Comparison of ENCODE assay signal across 8 mouse cellular contexts in the genomic region with DNA sequence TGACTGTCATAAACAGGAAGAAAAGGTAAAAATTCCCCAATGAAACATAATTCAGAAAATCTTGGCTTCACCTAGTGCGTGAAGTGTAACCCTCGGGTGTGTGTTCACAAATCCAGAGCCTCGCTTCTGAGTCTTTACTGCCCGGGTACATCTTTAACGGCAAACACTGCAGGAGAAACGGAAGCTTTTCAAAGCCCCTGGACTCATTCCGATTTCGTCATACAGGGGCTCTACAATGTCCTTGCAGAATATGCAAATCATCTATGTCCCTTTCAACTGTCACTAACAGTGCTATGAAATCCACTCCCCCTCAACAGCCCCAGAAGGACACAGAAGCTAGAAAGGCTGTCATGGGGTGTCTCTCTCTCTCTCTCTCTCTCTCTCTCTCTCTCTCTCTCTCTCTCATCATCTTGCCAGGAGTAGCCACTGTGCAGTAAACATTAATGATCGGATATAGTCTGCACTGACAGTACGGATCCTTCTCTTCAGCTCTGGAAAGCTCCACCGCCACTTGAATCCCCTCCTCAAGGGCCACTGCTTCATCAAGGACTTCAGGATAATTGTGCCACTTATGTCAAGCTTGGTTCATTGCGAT.
A peak's percentile ranks its signal among the peaks of the same experiment; 100 is the strongest.
DNase-seq lines count a peak whose midpoint lies in the region; ATAC-seq and TF ChIP-seq lines count a peak whose summit lies in the region.
"Had no signal": no experiment of that assay in that cellular context is flagged by ENCODE, and none has a peak within 500 bp of the region (broad histone marks: within the 10 kb centered on the region; RNA-seq: fewer than 3 reads in every experiment).

No protein-coding gene starts in this region.

- 39% methylated on average over 12 of the region's 12 CpGs for WGBS in limb, embryonic 13.5 days
- WGBS in limb, embryonic 10.5 days = 74% methylated on average over 12 of the region's 12 CpGs
- WGBS in bone marrow, adult 2 months = 46% methylated on average over 12 of the region's 12 CpGs
- 15% methylated on average over 12 of the region's 12 CpGs for WGBS in forebrain, embryonic 15.5 days
- WGBS in midbrain, embryonic 14.5 days = 32% methylated on average over 12 of the region's 12 CpGs

- no peaks in the 10 kb centered on the region for H3K27me3 ChIP-seq in limb, embryonic 13.5 days
- H3K27me3 ChIP-seq in limb, embryonic 10.5 days (ENCODE audit: low read depth, poor library complexity, severe bottlenecking) = peaks cover 33% of the 10 kb centered on the region
- no peaks in the 10 kb centered on the region for H3K27me3 ChIP-seq in forebrain, embryonic 15.5 days
- H3K27me3 ChIP-seq in midbrain, embryonic 14.5 days (ENCODE audit: control insufficient read depth, insufficient read depth, low read length) = no peaks in the 10 kb centered on the region

- H3K27ac ChIP-seq in limb, embryonic 13.5 days = no peak overlapping the region
- no peak overlapping the region; the same call in 1 of the 2 replicates for H3K27ac ChIP-seq in limb, embryonic 10.5 days
- H3K27ac ChIP-seq in bone marrow, adult 2 months (ENCODE audit: control insufficient read depth, insufficient read depth, low read depth, low read length, poor library complexity) = 0 out of 2 replicates have a peak overlapping the region, but pooled peaks have one; percentile 10
- no peak overlapping the region for H3K27ac ChIP-seq in forebrain, embryonic 15.5 days (replicated peaks)
- H3K27ac ChIP-seq in midbrain, embryonic 14.5 days (replicated peaks; ENCODE audit: low read depth, low read length) = no peak overlapping the region; the same call in 1 of the 2 replicates
- H3K27ac ChIP-seq: liver, embryonic 14.5 days had no signal

- no peak for TF ChIP-seq POLR2A in bone marrow, adult 2 months (IDR thresholded peaks at IDR 0.05; ENCODE audit: borderline replicate concordance, control insufficient read depth, low read depth, low read length)

- H3K4me3 ChIP-seq in limb, embryonic 13.5 days = no peak overlapping the region
- no peak overlapping the region for H3K4me3 ChIP-seq in limb, embryonic 10.5 days
- no peak overlapping the region for H3K4me3 ChIP-seq in bone marrow, adult 2 months (replicated peaks; ENCODE audit: control insufficient read depth, low read depth, low read length)
- H3K4me3 ChIP-seq in forebrain, embryonic 15.5 days = no peak overlapping the region
- no peak overlapping the region for H3K4me3 ChIP-seq in midbrain, embryonic 14.5 days (replicated peaks; ENCODE audit: low read depth, low read length)

- H3K9me3 ChIP-seq in limb, embryonic 13.5 days = no peaks in the 10 kb centered on the region
- H3K9me3 ChIP-seq in limb, embryonic 10.5 days (replicated peaks) = no peaks in the 10 kb centered on the region
- no peaks in the 10 kb centered on the region for H3K9me3 ChIP-seq in forebrain, embryonic 15.5 days
- no peaks in the 10 kb centered on the region for H3K9me3 ChIP-seq in midbrain, embryonic 14.5 days (ENCODE audit: control insufficient read depth, low read length)

- H3K4me1 ChIP-seq in limb, embryonic 13.5 days = peaks cover 36% of the 10 kb centered on the region
- peaks cover 40% of the 10 kb centered on the region for H3K4me1 ChIP-seq in limb, embryonic 10.5 days
- peaks cover 5% of the 10 kb centered on the region for H3K4me1 ChIP-seq in bone marrow, adult 2 months (ENCODE audit: control insufficient read depth, insufficient read depth, low read length)
- H3K4me1 ChIP-seq in forebrain, embryonic 15.5 days = peaks cover 34% of the 10 kb centered on the region
- peaks cover 29% of the 10 kb centered on the region for H3K4me1 ChIP-seq in midbrain, embryonic 14.5 days (ENCODE audit: control insufficient read depth, insufficient read depth, low read length)

- peak overlapping the region; percentile 14; the same call in 1 of the 2 replicates for H3K4me2 ChIP-seq in limb, embryonic 13.5 days (replicated peaks)
- H3K4me2 ChIP-seq in forebrain, embryonic 15.5 days (replicated peaks) = peak overlapping the region; percentile 23
- peak overlapping the region; percentile 30 for H3K4me2 ChIP-seq in midbrain, embryonic 14.5 days (ENCODE audit: low read length)

- TF ChIP-seq CTCF in bone marrow, adult 2 months (IDR thresholded peaks at IDR 0.05; ENCODE audit: control insufficient read depth, insufficient read depth, low read length) = no peak

- no peak overlapping the region for H3K9ac ChIP-seq in limb, embryonic 13.5 days
- peak overlapping the region; percentile 7; the same call in 1 of the 2 replicates for H3K9ac ChIP-seq in forebrain, embryonic 15.5 days (replicated peaks)
- no peak overlapping the region for H3K9ac ChIP-seq in midbrain, embryonic 14.5 days (replicated peaks; ENCODE audit: low read length)
- H3K9ac ChIP-seq: liver, embryonic 14.5 days had no signal

- DNase-seq in limb, embryonic 10.5 days (ENCODE audit: low spot score) = no peak
- peak; percentile 38 for DNase-seq in midbrain, embryonic 14.5 days
- no peak for DNase-seq in urinary bladder, adult 2 months (ENCODE audit: low spot score)
- no peak for DNase-seq in layer of hippocampus, postnatal 14 days (ENCODE audit: low spot score in 2 of 2)

- ATAC-seq in limb, embryonic 13.5 days (ENCODE audit: low FRiP score, low read depth) = no peak
- ATAC-seq in forebrain, embryonic 15.5 days (replicated peaks) = peak; percentile 49; the same call in 1 of the 2 replicates
- ATAC-seq in midbrain, embryonic 14.5 days (ENCODE audit: low FRiP score, low TSS enrichment) = no peak

- H3K36me3 ChIP-seq in limb, embryonic 13.5 days = no peaks in the 10 kb centered on the region
- no peaks in the 10 kb centered on the region for H3K36me3 ChIP-seq in limb, embryonic 10.5 days
- H3K36me3 ChIP-seq in forebrain, embryonic 15.5 days = no peaks in the 10 kb centered on the region
- H3K36me3 ChIP-seq in midbrain, embryonic 14.5 days (ENCODE audit: control insufficient read depth, insufficient read depth, low read length) = no peaks in the 10 kb centered on the region
